Mouse (Mus musculus) heart, postnatal 25 days (tissue): ENCODE results near the gene Adcy2. TPM values are rescaled to one million over a fixed set of nuclear protein-coding genes. Genes with fewer than 3 reads are reported as not detected.

Source experiments
- DNase-seq: peaks from one replicate; pipeline ENCODE4 v3.0.0; 2022; ENCODE audit warnings: low spot score
- intact Hi-C: fragments of 180-260 bp; cut with DNase I; formaldehyde crosslinking; loops from one replicate; pipeline ENCODE4 v1.15.1; 2025
- total RNA-seq, 2 experiments: library from RNA; stranded (reverse); gene quantifications; 2 replicates each; pipeline ENCODE4 v1.2.3; 2021

Adcy2 gene
- total RNA-seq, 2 experiments from 2014 or later: 0.42 to 0.44 TPM

DNA sequence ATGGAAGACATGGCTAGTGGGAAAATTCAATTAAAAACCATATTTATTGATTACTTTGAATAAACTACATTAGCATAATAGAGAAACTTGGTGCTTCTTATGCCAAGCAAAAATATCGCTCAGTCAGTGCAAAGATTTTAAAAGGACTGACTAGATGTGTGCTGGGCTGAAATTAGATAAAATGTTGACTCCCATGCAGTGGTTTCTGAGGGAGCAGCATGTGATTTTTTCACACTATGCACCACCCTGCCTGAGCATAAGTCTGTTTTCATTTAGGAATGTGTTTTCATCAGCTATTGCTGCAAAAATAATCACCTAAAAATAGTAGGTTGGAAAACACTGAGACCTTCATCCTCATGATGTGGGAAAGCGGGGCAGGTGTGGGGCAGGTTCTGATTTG is 250.0 kb downstream of the Adcy2 start:
- intact Hi-C loops: no loop called here
- DNase-seq: no peak

DNA sequence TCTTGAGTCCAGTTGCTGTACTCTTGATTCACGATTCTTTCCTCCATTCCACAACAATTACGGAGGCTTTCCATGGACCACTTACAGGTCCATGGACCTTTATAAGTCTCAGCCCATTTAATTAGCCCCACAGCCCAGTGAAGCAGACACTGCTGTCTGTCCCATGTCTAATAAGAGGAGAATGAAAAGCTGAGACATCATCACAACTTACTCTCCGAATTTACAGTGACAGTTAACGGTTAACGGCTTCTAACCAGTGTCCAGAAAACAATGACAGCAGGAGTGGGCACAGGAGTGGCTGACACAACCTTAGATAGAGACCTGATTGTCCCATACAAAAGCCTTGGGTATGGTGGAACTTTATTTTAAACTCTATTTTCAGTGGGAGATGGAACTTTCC is 253.9 kb downstream of the Adcy2 start:
- intact Hi-C loops: no loop called here
- no peak for DNase-seq

DNA sequence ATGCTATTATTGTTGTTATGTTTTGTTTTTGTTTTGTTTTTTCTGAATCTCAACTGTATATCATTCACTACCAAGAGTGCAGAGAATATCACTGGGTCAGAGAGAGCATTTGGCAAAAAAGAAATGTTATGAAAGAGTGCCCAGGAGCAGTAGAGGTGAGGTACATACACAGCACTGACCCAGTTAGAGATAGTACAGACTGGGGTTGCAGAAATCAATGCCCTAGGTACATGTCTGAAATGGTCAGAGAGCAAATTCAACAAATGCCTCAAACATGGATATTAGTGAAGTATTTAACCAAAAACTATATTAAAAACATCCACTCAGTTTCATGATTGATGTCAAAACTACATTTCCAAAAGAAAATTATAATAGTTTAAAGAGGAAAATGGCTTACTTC is 286.7 kb downstream of the Adcy2 start:
- DNase-seq: no peak
- intact Hi-C loops: no loop called here

DNA sequence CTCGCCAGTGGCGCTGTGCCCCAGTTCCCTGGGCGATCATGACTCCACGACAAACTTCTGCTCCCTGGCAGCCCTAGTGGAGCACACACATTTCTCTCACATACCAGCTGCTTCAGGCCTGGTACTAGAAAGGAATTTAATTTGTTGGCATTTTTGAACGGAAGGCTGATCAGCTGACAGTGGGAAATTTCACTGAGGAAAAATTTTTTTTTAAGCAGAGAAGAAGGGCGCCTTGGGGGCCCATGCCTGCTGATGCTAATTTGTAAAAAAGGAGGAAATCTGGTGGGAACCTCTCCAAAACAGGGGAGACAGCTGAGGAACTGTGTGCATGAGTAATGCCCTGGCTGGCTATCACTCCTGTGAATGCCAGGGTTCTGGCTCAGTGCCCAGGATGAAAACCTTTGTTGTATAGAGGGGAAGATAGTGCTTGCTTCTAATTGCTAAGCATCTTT is 292.0 kb downstream of the Adcy2 start:
- no peak for DNase-seq
- intact Hi-C loops: no loop called here

DNA sequence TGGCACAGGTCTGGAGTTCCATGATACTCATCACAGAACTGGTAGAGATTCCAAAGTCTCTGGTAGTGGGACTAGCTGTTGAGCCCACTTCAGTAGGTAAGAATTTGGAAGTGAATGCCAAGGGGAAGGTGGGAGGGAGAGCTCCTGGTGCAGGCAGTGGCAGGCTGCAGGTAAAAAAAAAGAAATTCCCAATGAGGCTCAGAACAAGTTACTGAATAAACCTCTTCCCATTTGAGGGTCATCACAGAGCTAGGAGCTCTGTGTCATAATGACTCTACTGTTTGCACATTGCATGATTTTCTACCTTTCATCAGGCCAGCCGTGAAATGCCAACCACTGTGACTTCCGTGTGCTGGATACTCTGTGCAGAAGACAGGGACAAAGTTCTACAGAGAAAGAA is 314.4 kb downstream of the Adcy2 start:
- intact Hi-C loops: no loop called here
- DNase-seq: no peak

DNA sequence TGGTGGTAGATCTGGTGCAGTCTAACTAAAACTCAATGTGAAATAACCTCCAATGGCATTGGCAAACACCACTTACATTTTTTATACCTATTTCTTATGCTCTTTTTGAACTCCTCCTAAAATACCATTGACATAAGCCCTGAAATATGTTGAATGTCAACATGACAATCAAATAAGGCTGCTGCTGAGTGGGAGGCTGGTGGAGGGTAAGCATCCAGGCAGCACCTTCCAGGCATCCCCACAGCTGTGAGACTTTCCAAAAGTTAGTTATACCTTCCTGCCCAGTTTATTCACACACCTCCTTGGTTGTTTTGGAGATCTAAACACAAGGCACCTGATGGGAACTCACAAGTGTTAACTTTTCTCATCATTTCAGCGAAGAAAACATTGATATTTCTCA is 318.9 kb downstream of the Adcy2 start:
- intact Hi-C loops: no loop called here

GRCm38 (mm10) chr13:68642786-68643185 is 356.6 kb downstream of the Adcy2 start:
- intact Hi-C loops: no loop called here
- no peak for DNase-seq

More for the DNA sequence above, 318.9 kb downstream of the Adcy2 start:
- no peak for DNase-seq

GRCm38 (mm10) chr13:68627041-68627440 is 372.3 kb downstream of the Adcy2 start:
- DNase-seq: no peak
- intact Hi-C loops: no loop called here

GRCm38 (mm10) chr13:68622792-68623191 is 376.5 kb downstream of the Adcy2 start:
- no peak for DNase-seq
- intact Hi-C loops: no loop called here

DNA sequence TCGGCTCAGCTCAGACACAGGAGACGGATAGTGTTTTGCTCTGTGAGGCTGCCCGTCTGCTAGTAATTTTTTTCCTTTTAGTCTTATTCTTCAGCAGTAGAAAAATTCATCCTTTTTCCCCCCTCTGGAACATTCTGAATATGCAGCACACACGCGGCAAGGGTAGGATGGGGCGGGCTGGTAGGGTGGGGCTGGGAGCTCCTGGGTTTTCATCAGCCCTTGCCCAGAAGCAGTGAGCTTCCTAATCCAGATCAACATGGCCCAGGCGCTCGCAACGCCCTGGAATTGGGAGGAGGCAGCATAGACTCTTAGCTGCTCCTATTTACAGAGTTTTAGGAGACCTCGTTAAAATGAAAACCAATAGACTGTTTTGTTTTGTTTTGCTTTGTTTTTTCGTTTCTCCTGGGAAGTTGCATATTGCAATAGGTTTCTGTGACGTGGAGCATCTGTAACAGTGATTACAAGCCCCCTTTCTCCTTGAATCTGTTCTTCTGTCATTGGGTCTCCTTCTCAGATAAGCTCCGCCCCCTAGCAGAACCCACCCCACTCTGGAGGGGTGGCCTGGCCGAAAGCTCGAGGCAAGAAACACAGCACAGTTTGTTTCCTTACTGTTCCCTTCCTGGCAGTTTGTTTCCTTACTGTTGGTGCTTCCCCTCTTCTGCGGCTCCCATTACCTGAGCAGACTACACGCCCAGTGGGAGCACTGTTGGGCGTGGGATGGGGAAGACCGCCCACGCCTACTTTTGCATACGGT is 391.5 kb downstream of the Adcy2 start:
- intact Hi-C loops: no loop called here
- DNase-seq: no peak

GRCm38 (mm10) chr13:68605689-68606126 is 393.6 kb downstream of the Adcy2 start:
- peak; percentile 20 for DNase-seq
- intact Hi-C loops: no loop called here

DNA sequence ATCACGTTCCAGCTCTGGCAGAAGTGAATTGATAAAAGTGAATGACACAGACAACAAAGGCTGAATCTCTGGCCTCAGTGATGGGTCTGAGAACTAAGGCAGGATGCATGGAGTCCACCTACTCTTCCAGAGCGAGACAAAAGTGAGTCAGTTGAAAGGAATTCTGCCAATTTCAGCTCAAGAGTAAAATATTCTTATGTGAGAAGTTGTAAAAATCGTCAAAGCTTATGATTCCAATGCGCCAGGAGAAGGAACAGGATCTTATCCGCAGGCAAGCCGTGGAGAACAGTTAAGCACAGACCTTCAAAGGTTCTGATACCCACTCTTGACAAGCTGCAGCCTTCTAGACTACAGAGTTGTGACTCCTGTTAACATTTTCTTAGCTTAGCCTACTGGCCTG is 396.3 kb downstream of the Adcy2 start:
- intact Hi-C loops: no loop called here
- DNase-seq: no peak

GRCm38 (mm10) chr13:68601184-68601583 is 398.2 kb downstream of the Adcy2 start:
- DNase-seq: no peak
- intact Hi-C loops: no loop called here

DNA sequence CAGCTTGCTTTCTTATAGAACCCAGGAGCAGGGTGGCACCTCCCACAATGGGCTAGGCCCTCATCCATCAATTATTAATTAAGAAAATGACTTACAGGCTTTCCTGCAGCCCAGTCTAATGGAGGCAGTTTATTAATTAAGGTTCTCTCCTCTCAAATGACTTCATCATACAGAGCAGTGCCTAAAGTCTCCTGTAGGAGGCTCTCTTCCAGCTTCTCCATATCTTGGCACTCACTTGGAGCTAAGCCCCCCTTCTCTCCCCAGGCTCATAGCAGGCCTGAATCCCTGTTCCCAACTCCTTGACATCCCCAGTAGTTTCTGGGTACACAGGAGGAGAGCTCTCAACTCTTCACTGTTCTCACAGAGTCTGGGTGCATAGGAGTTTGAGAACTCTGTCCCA is 400.4 kb downstream of the Adcy2 start:
- no peak for DNase-seq
- intact Hi-C loops: no loop called here

GRCm38 (mm10) chr13:68597667-68598066 is 401.7 kb downstream of the Adcy2 start:
- intact Hi-C loops: no loop called here
- DNase-seq: no peak

- intact Hi-C loops: no loop called here
Measured at GRCm38 (mm10) chr13:68597199-68597598, 402.1 kb downstream of the Adcy2 start, which contains the start of gene 1700001L19Rik. TSS of gene 1700001L19Rik (plus strand) at chr13:68597421.

GRCm38 (mm10) chr13:68593797-68594196 is 405.5 kb downstream of the Adcy2 start:
- intact Hi-C loops: no loop called here
- no peak for DNase-seq

More at GRCm38 (mm10) chr13:68597199-68597598, 402.1 kb downstream of the Adcy2 start, which contains the start of gene 1700001L19Rik:
- no peak for DNase-seq

DNA sequence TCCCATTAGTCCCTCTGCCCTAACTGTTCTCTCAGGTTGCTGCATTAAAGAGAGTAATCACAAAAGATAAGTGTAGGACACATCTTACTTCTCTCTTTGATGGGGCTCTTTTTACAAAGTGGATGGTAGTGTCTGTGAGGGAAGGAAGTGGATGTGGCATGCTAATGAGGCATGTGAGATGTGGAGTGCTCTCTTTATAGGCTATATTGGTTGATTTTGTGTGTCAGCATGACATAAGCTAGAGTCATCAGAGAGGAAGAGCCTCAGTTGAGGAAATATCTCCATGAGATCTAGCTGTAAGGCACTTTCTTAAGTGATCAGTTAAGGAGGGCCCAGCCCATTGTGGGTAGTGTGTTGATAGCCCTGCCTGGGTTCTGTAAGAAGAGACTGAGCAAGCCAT is 411.0 kb downstream of the Adcy2 start:
- no peak for DNase-seq
- intact Hi-C loops: loop anchor here (10.0 kb wide), 1 partner anchor 896 kb away; no protein-coding TSS in a partner anchor

DNA sequence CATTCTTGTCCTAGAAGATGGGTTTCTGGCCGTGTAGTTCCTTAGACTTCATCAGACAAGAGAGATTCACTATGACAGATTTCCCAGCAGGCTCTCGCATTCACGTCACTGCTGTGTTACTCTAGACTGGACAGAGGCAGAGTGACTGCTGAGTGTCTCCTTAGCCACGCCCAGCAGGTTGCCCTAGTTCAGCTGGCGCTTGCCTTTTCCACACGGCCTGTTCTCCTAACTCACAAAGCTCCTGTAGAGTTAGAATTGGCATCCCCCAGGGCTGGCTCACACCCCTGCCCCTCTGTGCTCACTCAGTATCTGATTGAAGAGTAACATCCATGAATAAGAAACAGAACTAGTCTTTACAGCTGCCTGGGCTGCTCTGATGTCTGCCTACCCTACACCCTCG is 413.9 kb downstream of the Adcy2 start:
- intact Hi-C loops: loop anchor here (10.0 kb wide), 1 partner anchor 899 kb away; no protein-coding TSS in a partner anchor
- no peak for DNase-seq

- intact Hi-C loops: loop anchor here (5.0 to 10.0 kb wide), 2 partner anchors 901 to 1028 kb away; partner anchors contain the start of gene Srd5a1
- no peak for DNase-seq
Measured at GRCm38 (mm10) chr13:68583961-68584360, 415.4 kb downstream of the Adcy2 start.

GRCm38 (mm10) chr13:68582517-68582780 is 416.9 kb downstream of the Adcy2 start:
- intact Hi-C loops: loop anchor here (5.0 to 10.0 kb wide), 2 partner anchors 902 to 1030 kb away; partner anchors contain the start of gene Srd5a1
- no peak for DNase-seq
